Mouse (Mus musculus): ENCODE measurements around the gene Crmp1. TPM values are rescaled to one million over a fixed set of nuclear protein-coding genes. Genes with fewer than 3 reads are reported as not detected.

The Crmp1 gene
- total RNA-seq, 2 experiments from 2014 or later, result not detected

DNA sequence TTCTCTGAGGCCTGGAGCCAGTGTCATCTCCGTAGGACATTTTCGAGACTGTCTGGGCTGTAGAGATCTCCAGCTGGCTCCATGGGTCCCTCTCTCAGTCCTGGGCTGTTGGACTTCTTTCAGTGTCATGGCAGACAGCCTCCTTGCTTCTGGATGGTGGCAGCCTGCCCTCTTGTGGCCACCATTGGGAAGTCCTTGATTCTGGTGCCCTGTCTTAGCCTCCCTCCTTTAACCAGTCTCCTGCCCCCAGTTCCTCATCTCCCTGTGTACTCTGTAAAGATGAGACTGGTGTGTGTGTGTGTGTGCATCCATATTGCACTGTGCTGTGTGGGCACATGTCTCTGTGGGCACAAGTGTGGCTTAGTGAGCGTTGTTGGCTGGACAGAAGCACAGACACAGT, 46.6 kb downstream of the Crmp1 start:
- peak; percentile 37; the same call in 1 of the 2 replicates for ATAC-seq (replicated peaks; ENCODE audit: poor library complexity, severe bottlenecking)

- peak; percentile 40; the same call in 1 of the 2 replicates for ATAC-seq (replicated peaks; ENCODE audit: poor library complexity, severe bottlenecking)
These were observed 47.5 kb downstream of the Crmp1 start for GRCm38 (mm10) chr5:37289236-37289635.

- ATAC-seq (replicated peaks; ENCODE audit: poor library complexity, severe bottlenecking), result no peak
These were observed 49.2 kb downstream of the Crmp1 start for GRCm38 (mm10) chr5:37290983-37291382.

DNA sequence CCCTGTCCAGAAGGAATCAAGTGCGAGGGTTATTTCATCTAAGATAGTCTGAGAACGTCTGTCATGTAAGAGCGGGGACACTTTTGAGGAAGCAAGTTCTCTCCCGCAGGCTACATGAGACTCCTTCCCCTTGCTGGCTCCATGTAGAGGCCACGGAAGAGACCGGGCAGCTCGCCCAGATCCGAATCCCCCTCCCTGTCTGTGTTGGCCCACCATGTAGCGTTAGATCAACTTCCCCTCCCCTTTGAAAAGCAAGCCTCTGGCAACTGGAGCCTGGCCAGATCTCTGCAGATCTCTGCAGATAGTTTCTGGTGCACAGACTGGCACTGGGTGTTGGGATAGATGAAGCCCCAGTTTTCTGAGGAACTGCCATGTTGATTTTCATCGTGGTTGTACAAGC, 55.0 kb downstream of the Crmp1 start:
- no peak for ATAC-seq (replicated peaks; ENCODE audit: poor library complexity, severe bottlenecking)

DNA sequence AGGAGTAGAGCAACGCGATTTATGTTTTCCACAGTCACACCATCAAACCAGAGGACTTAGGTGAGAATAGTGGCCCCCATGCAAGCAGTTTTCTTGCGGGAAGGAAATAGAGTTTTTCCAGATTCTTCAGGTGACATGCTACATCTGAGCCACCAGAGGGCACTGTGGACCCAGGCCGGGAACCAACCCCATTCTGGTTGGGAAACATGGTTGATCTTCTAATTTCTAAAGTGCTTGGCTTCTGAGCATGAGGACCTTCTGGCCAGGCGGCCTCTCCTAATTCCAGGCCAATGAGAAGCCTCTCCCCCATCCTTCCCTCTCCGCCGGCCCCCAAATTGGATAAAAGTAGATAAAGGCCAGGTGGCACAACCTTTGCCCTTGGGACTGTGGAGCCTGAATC, 56.6 kb downstream of the Crmp1 start:
- ATAC-seq (replicated peaks; ENCODE audit: poor library complexity, severe bottlenecking), result no peak; the same call in 1 of the 2 replicates

DNA sequence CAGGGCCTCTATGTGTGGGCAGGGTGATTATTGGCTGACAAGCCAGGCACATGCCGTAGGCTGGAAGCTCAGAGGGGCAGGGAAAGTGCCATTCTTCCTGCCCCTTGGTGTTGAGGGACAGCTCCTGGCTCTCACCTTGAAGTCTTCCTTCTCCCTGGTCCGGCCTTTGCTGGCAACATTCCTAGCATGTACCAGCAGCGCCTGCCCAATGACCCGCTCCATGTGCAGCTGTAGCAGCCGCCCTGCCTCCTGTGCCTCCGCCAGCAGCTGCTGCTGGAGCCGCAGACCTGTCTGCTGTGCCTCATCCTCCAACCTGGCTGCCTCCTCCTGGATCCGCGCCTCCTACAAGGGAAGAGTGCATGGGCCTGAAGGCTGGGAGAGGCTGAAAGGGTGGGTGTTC, 68.3 kb downstream of the Crmp1 start:
- no peak for ATAC-seq (replicated peaks; ENCODE audit: poor library complexity, severe bottlenecking)

DNA sequence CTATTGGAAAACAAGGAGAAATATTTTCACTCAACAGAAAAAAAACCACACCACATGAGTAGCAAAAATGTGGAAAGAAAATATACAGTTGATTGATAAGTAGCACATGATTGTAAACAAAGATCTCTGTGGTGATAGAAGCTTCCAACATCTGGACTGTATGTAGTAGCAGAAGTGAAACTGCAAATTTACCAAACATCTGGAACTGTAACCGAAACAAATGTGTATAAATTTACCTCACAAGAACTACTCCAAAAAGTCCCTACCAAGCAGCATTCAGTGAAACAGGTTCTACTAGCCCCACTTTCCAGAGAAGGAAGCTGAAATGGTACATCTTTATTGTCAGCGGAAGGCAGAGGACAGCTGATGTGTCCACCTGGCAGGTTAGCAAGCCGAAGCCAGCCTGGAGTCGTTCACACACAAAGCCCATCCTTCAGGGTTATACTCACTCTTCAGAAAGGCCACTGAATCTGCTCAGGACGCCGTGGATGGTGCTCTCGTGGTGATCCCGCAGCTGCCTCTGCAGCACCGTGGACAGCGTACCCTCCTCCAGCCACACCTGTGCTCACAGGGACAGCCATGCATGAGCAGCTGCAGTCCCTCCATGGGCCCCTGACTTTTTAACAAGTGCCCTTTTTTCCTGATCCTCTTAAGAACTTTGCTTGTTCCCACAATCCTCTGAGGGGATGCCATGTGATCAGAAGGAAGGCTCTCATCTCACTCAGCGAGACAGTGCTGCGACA, 71.4 kb downstream of the Crmp1 start:
- no peak for ATAC-seq (replicated peaks; ENCODE audit: poor library complexity, severe bottlenecking)

DNA sequence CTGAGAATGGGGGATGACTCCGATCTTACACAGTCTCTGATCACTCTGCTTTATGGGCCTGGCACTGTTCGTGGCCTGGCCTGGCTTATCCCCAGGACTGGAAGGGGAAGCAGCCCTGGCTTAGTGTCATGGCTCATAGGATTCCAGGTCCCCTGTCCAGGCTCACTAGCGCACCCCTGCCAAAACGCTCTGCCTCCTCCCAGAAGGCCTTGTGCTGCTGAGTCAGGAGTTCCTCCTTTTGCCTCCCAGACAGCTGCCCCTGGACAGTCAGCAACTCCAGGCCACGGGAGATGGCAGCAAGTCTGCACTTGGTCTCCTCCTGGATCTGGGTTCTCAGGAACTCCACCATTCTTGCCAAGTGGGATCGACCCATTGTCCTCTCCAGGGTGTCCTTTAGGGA, 77.0 kb downstream of the Crmp1 start:
- no peak for ATAC-seq (replicated peaks; ENCODE audit: poor library complexity, severe bottlenecking)

DNA sequence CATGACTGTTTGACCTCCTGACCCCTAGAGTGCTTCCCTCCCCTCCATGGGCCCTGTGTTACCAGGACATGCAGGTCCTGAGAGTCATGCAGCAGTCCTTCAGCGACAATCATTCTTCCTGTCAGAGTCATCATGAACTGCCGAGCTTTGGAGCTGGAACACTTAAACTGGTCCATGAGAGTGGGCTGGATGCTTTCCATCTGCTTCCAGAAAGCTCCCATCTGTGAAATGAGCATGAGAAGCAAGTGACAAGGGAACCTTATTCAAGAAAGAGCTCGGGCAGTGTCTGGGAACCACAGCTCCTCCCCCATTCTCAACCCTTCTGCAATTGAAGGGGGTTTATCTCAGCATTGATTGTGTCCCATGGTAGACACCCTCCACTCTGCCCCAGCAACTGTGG, 78.4 kb downstream of the Crmp1 start:
- ATAC-seq (replicated peaks; ENCODE audit: poor library complexity, severe bottlenecking), result no peak

DNA sequence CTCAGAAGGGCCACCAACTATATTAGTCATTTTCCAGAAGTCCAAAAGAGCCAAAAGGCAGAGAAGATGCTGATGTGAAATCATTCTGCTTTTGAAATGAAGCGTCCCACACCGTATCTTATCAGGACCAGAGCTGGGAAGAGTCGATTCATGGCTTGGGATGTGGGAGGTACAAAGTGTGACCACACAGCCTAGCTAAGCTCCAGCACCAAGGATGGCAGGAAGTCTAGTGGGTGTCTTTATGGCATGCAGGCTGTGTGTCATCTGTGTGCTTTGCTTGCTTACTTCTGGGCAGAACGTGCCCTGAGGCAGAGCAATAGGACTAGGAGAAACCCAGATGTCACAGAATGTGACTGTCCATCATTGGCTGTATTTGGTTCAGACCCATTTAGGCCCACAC, 79.0 kb downstream of the Crmp1 start:
- ATAC-seq (replicated peaks; ENCODE audit: poor library complexity, severe bottlenecking), result no peak

GRCm38 (mm10) chr5:37326675-37327074, 84.9 kb downstream of the Crmp1 start:
- ATAC-seq (replicated peaks; ENCODE audit: poor library complexity, severe bottlenecking), result no peak

- ATAC-seq (replicated peaks; ENCODE audit: poor library complexity, severe bottlenecking), result no peak
These were observed 88.9 kb downstream of the Crmp1 start for GRCm38 (mm10) chr5:37330449-37331132.

GRCm38 (mm10) chr5:37331133-37331505, 89.4 kb downstream of the Crmp1 start:
- no peak for ATAC-seq (replicated peaks; ENCODE audit: poor library complexity, severe bottlenecking)

DNA sequence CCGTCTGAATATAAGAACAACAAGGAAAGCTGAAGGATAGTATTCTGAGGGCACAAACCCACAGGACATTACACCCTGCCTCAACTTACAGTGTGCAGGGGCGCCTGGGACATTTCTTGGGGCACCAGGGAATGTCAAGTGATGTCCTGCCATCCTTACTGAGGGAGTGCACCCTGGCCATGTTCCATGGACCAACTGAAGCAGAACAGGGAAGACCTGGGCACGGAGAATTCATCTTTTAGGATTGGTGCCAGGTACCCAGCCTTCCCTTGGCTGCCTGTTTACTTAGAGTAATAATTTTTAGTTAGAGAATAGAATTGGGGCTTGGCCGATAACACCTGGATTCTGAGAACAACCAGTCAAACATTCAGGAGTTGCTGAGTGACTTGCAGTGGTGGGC, 90.3 kb downstream of the Crmp1 start:
- ATAC-seq (replicated peaks; ENCODE audit: poor library complexity, severe bottlenecking), result no peak

- ATAC-seq (replicated peaks; ENCODE audit: poor library complexity, severe bottlenecking), result no peak
These were observed 93.3 kb downstream of the Crmp1 start for GRCm38 (mm10) chr5:37335061-37335460.

DNA sequence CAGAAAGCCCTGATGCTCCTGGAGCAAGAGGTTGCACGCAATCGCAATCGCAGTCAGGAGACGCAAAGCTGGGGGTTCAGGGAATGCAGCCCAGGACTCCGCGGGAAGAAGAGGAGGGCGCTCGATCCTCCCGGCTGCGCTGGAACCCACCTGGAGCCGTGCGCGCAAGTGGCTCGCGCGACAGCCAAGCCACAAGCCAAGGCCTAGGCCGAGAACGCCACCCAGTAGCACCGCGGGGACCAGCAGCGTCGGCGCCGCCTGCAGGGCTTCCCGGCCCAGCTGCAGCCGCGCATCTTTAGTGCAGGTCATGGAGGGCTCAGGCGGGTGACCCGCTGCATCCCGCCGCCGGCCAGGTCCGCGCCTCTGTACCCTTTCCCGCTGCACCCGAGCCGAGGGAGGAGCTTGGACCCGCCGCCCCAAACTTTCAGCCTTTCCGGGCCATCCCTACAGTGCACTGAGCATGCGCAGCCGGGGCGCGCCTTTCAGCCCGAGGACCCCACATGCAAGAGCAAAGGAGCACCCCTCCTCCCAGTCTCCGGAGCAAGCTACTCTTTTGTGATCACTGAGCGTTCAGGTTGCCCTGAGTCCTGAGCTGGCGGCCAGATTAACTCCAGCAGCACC, 94.9 kb downstream of the Crmp1 start, which contains the start of gene Evc:
TSS of gene Evc (minus strand) at position 410 of the 621 bp plus-strand sequence.
- no peak for ATAC-seq (replicated peaks; ENCODE audit: poor library complexity, severe bottlenecking)

GRCm38 (mm10) chr5:37337696-37338095, 96.0 kb downstream of the Crmp1 start:
- no peak for ATAC-seq (replicated peaks; ENCODE audit: poor library complexity, severe bottlenecking)

DNA sequence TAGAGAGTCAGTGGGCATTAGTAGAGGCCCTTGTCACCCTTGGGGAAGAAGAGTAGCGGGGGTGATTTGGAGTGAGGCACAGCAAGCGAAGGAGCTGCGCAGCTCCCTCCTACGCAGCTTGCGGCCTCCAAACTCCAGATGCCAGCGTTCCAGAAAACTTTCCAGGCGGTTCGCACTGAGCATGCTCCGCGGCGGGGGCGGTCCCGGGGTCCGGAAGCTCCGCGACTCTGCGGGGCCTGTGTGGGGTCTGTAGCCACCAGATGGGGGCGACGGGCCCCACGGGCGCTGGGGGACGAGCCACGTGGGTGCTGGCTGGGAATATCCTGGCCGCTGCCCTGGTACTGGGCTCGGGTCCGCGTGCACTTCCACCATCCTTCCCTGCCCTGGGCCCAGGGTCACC, 96.5 kb downstream of the Crmp1 start, which contains the start of gene Evc2:
TSS of gene Evc2 (plus strand) at position 212 of the 400 bp plus-strand sequence.
- ATAC-seq (replicated peaks; ENCODE audit: poor library complexity, severe bottlenecking), result no peak
